Mouse (Mus musculus) neural tube, embryonic 12.5 days (tissue): ENCODE data around the gene Tnfrsf13b. TPM values are rescaled to one million over a fixed set of nuclear protein-coding genes. Genes with fewer than 3 reads are reported as not detected.

ENCODE experiments used
- ATAC-seq: fragments of 200-750 bp; cut with Nextera tagmentation; 2 replicates; pipeline ENCODE4 v1.8.0; 2017; ENCODE audit warnings: low read depth, mild to moderate bottlenecking, moderate TSS enrichment, moderate library complexity; ENCODE audit not compliant: low FRiP score
- H3K27ac ChIP-seq: fragments of 300-500 bp; sonication (generic); 2 replicates; pipeline ENCODE4 v1.5.1; 2016
- H3K27me3 ChIP-seq: fragments of 300-500 bp; sonication (generic); replicated peaks from 2 replicates; pipeline ENCODE4 v1.6.1; 2016; ENCODE audit warnings: mild to moderate bottlenecking
- H3K36me3 ChIP-seq: fragments of 300-500 bp; sonication (generic); 2 replicates; pipeline ENCODE4 v1.6.1; 2016; ENCODE audit warnings: mild to moderate bottlenecking
- H3K4me1 ChIP-seq: fragments of 300-500 bp; sonication (generic); 2 replicates; pipeline ENCODE4 v1.6.1; 2016
- H3K4me2 ChIP-seq: fragments of 300-500 bp; sonication (generic); replicated peaks from 2 replicates; pipeline ENCODE4 v1.6.1; 2016; ENCODE audit warnings: mild to moderate bottlenecking
- H3K4me3 ChIP-seq: fragments of 300-500 bp; sonication (generic); 2 replicates; pipeline ENCODE4 v1.5.1; 2016
- H3K9ac ChIP-seq: fragments of 300-500 bp; sonication (generic); 2 replicates; pipeline ENCODE4 v1.6.1; 2016; ENCODE audit warnings: mild to moderate bottlenecking
- H3K9me3 ChIP-seq: fragments of 300-500 bp; sonication (generic); 2 replicates; pipeline ENCODE4 v1.6.1; 2016; ENCODE audit warnings: mild to moderate bottlenecking
- WGBS: fragments of 180-500 bp; shearing (Covaris S2); methylation state at CpG from one replicate; pipeline ENCODE4 v1.1.7; 2016; 5-methylcytosine and 5-hydroxymethylcytosine counted together
- polyA plus RNA-seq: library from polyadenylated mRNA; unstranded; fragments of >200 nt; fragmentation: Nextera tagmentation; extraction: Ambion mirVana; gene quantifications from 2 replicates; pipeline ENCODE4 v1.2.1, GENCODE M21; 2016

Tnfrsf13b gene
- 1.2 TPM in 2 replicates for polyA plus RNA-seq

DNA sequence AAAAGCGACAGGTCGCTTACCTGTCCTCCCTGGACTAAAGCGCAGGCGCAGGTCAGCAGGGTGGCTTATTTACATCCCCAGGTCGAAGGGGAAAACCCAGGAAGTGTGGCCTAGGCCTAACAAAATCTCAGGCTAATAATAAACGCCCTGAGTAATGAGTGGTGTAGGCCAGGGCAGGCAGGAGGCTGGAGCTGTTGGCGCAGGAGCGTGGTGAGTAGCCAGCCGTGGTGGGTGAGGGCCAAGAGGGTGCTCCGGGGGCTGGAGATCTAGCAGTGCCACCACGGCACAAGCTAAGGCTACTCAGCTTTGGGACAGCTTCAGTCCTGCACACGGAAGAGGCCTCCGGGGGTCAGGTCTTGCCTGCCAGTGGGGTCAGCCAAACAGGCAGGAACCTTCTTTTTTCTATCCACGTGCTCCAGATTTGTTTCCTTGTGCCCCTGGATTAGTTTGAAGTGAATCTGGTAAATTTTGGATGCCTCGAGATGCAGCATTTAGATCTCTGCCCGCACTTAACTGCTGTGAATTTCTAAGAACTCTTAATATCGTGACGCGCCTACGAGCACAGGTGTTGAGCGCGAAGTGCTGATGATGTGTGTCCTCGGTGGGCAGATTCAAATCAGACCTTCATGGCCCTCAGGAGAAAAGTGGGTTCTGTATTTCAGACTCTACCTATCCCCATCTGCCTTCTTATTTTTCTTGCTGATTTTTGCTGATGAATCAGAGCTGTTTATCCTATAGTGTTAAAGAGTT lies at the start of gene Tnfrsf13b:
Gene Tnfrsf13b, plus strand, starts transcription at position 150 of the 750 bp plus-strand sequence.
- no peaks in the 10 kb centered on the region for H3K9me3 ChIP-seq
- ATAC-seq = no peak
- 88% methylated on average over 23 of the region's 23 CpGs for WGBS
- no peaks in the 10 kb centered on the region for H3K36me3 ChIP-seq
- no peak within 1 kb of the TSS for H3K27ac ChIP-seq
- H3K27me3 ChIP-seq = no peaks in the 10 kb centered on the region
- H3K4me1 ChIP-seq = no peaks in the 10 kb centered on the region
- no peak within 1 kb of the TSS for H3K4me2 ChIP-seq
- H3K9ac ChIP-seq = no peak within 1 kb of the TSS
- H3K4me3 ChIP-seq = no peak within 1 kb of the TSS

DNA sequence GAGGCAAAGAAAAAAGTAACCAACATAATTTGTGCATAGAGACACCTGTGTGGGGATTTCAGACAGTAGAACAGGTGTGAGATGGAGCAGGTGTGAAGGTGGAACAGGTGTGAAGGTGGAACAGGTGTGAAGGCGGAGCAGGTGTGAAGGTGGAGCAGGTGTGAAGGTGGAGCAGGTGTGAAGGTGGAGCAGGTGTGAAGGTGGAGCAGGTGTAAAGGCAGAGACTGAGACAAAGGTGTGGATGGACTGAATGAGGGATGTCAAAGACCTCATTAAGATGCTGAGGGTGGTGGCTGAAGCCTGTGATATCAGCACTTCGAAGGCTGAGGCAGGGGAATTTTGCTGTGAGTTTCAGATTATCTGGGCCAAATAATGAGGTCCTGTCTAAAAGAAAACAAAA lies 44.9 kb upstream of the Tnfrsf13b start:
- H3K36me3 ChIP-seq = no peaks in the 10 kb centered on the region
- no peaks in the 10 kb centered on the region for H3K4me1 ChIP-seq
- H3K9me3 ChIP-seq = no peaks in the 10 kb centered on the region
- WGBS = 91% methylated on average over 2 of the region's 2 CpGs
- no peaks in the 10 kb centered on the region for H3K27me3 ChIP-seq
- H3K4me3 ChIP-seq = no peak overlapping the region
- H3K9ac ChIP-seq = no peak overlapping the region
- H3K27ac ChIP-seq = no peak overlapping the region
- no peak for ATAC-seq
- H3K4me2 ChIP-seq = no peak overlapping the region

DNA sequence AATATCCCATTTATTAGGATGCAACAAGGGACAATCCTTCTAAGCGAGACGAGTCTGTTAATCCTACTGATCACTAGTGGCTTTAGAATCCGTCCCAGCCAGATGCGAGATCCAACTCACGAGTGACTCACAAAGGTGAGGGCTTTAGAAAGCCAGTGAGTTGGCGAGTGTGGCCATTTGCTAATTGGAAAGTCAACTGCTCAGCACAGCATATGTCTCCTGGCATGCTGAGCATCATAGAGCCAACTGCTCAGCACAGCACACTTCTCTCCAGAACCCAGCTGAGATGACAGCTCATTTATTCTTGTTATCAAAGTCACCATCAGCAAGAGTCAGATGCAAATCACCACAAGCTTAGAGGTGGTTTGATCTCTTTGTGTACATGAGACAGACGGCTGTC lies 36.4 kb upstream of the Tnfrsf13b start:
- Histone ChIP-seq H3K4me1 (no peaks in the 10 kb centered on the region), H3K27ac (no peak overlapping the region), H3K4me2 (no peak overlapping the region), H3K27me3 (no peaks in the 10 kb centered on the region), H3K4me3 (no peak overlapping the region), H3K9ac (no peak overlapping the region), H3K9me3 (no peaks in the 10 kb centered on the region), H3K36me3 (no peaks in the 10 kb centered on the region)
- 80% methylated on average over 7 of the region's 7 CpGs for WGBS
- no peak for ATAC-seq

DNA sequence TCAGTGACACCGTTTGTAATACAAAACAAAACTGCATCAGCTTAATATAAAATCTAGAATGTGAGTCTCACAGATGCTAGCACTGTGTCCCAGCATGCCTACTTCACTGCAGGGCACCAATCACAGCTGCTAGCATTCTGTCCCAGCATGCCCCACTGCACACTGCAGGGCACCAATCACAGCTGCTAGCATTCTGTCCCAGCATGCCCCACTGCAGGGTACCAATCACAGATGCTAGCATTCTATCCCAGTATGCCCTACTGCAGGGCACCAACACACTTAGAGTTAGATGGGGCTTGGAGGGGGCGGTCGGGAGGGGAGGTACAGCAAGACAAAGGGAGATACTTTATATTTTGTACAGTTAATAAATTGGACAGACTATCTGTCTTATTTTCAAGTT lies 35.4 kb upstream of the Tnfrsf13b start:
- H3K27ac ChIP-seq = no peak overlapping the region
- no peak overlapping the region for H3K4me2 ChIP-seq
- no peak overlapping the region for H3K4me3 ChIP-seq
- no peaks in the 10 kb centered on the region for H3K27me3 ChIP-seq
- no peaks in the 10 kb centered on the region for H3K9me3 ChIP-seq
- WGBS = 75% methylated on average over 3 of the region's 3 CpGs
- H3K36me3 ChIP-seq = no peaks in the 10 kb centered on the region
- peak; percentile 21; the same call in 1 of the 2 replicates for ATAC-seq
- H3K9ac ChIP-seq = no peak overlapping the region
- no peaks in the 10 kb centered on the region for H3K4me1 ChIP-seq

DNA sequence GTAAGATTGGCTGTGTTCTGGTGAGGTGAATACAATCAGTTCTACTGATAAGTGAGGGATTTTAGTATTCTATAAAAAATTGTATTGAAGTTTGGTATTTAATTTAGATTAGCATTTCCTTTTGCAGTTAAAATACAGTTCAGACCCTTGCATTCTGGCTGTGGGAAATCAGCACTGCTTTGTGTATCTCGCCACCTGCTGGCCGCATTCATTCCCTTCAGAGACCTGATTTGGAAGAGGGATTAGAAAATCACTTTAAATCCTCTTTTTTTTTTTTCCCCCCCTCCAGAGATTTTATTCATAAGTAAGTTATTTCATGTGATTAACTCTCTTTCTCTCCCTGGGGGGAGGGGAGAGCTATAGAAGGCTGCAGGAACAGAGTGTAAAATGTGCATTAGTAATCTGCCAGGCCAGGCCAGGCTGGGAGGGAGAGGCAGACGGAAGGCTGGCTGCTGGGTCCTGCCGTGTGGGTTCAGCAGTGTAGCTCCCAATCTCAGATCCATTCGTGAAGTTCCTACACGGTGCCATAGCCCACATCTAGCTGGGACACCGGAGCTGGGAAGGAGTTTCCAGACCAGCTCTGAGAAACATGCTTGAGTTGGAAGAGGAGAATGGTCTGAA lies 34.8 kb upstream of the Tnfrsf13b start:
- WGBS = 24% methylated on average over 7 of the region's 7 CpGs
- no peak overlapping the region for H3K4me2 ChIP-seq
- no peaks in the 10 kb centered on the region for H3K36me3 ChIP-seq
- H3K27me3 ChIP-seq = no peaks in the 10 kb centered on the region
- H3K9ac ChIP-seq = no peak overlapping the region
- no peak for ATAC-seq
- no peaks in the 10 kb centered on the region for H3K9me3 ChIP-seq
- H3K4me3 ChIP-seq = no peak overlapping the region
- no peak overlapping the region for H3K27ac ChIP-seq
- H3K4me1 ChIP-seq = no peaks in the 10 kb centered on the region

DNA sequence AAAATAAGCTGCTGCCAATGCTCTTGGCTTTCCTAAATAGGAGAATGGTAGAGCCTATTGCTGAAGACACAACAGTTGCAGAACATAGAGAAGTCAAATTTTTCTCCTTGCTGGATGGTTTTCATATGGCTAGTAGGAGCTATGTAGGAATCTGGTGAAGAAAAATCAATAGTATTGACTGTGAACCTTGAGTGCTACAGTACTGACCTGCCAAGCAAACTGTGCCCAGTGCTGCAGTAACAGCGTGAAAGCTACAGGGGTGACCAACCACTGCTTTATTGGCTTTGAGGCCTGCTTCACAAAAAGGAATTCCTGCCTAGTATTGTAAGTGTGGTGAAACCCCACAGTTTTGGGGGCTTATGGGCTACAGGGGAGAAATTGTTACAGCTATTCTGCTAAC lies 28.5 kb upstream of the Tnfrsf13b start:
- Histone ChIP-seq H3K27ac (no peak overlapping the region), H3K4me2 (no peak overlapping the region), H3K27me3 (no peaks in the 10 kb centered on the region), H3K9me3 (no peaks in the 10 kb centered on the region), H3K9ac (no peak overlapping the region), H3K36me3 (no peaks in the 10 kb centered on the region), H3K4me3 (no peak overlapping the region), H3K4me1 (peaks cover 3% of the 10 kb centered on the region; the same call in 1 of the 2 replicates)
- 48% methylated on average over 1 of the region's 1 CpGs for WGBS
- no peak for ATAC-seq

DNA sequence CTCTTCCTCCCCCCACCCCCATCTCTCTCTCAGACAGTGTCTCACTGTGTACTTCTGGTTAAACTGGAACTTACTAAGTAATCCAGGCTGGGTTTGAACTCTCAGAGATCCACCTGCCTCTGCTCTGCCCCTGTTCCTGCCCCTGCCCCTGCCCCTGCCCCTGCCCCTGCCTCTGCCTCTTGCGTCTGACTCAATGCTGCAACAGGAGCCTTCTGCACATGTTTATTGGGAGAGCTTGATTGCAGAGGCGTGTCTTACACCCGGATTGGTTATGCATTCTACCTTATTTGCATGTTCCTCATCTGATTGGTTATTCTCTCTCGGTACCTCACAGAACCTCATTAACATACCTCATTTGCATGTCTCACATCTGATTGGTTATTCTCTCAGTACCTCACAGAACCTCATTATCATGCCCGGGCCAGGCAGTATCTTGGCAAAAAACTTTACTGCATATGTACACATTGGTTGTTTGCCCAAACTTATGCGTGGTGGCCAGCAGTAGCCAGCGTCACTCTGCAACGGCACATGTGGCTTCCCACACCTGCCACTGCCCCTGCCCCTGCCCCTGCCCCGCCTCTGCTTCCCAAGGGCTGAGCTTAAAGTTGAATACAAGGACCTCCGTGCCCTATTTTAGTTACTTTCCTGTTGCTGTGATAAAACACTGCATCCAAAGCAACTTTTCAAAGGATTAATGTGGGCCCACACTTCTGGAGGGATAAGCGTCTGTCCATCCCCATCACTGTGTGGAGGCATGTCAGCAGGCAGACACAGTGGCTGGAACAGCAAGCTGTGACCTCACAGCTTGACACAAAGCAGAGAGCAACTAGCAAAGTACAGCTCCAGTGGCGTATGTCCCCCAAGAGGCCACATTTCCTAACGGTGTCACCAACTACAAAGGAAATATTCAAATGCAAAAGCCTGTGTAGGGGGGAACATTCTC lies 23.9 kb upstream of the Tnfrsf13b start:
- Histone ChIP-seq H3K27me3 (no peaks in the 10 kb centered on the region), H3K4me3 (no peak overlapping the region), H3K27ac (no peak overlapping the region), H3K9ac (no peak overlapping the region), H3K4me1 (peaks cover 3% of the 10 kb centered on the region; the same call in 1 of the 2 replicates), H3K36me3 (no peaks in the 10 kb centered on the region), H3K9me3 (no peaks in the 10 kb centered on the region), H3K4me2 (no peak overlapping the region)
- WGBS = 62% methylated on average over 13 of the region's 13 CpGs
- no peak for ATAC-seq

DNA sequence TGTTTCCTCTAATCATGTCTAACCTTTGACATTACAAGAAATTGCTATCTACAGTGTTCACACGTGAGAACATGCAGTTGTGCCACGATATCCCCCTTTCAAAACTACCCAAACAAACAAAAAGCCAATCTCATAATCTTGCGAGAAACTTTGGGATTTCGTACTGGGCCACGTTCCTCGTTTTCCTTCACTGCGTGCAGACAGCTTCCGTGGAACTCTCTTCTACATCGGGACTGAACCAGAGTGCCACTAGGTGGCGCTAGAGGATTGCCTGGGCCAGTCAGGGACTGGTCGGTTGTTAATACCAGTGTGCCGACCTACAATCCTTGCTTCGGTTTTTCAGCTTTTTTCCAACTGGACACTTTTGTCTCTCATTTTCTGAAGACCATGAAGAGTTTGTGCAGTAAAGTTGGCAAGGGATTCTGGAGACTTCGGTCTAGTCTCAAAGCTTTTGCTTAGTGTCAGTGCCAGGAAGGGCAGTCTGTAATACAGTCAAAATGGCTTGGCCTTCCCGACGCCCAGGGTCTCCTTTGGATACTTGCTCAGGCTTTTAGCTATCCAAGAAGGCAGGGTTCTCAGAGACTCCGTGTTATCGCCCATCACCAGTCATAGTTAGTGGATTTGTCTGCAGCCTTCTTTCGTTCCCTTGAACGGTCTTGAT lies 22.2 kb upstream of the Tnfrsf13b start:
- peaks cover 3% of the 10 kb centered on the region; the same call in 1 of the 2 replicates for H3K4me1 ChIP-seq
- H3K27ac ChIP-seq = no peak overlapping the region
- no peaks in the 10 kb centered on the region for H3K36me3 ChIP-seq
- H3K27me3 ChIP-seq = no peaks in the 10 kb centered on the region
- WGBS = 18% methylated on average over 20 of the region's 20 CpGs
- 0 out of 2 replicates have a peak overlapping the region, but pooled peaks have one; percentile 1 for H3K4me2 ChIP-seq
- ATAC-seq = peak; percentile 82; the same call in 1 of the 2 replicates
- no peak overlapping the region for H3K4me3 ChIP-seq
- no peaks in the 10 kb centered on the region for H3K9me3 ChIP-seq
- H3K9ac ChIP-seq = no peak overlapping the region

GRCm38 (mm10) chr11:61108911-61109361 lies 17.6 kb upstream of the Tnfrsf13b start:
- no peak overlapping the region for H3K9ac ChIP-seq
- no peaks in the 10 kb centered on the region for H3K9me3 ChIP-seq
- no peak for ATAC-seq
- no peak overlapping the region for H3K27ac ChIP-seq
- WGBS = 89% methylated on average over 12 of the region's 12 CpGs
- no peak overlapping the region for H3K4me3 ChIP-seq
- H3K36me3 ChIP-seq = no peaks in the 10 kb centered on the region
- H3K4me2 ChIP-seq = no peak overlapping the region
- H3K4me1 ChIP-seq = no peaks in the 10 kb centered on the region
- no peaks in the 10 kb centered on the region for H3K27me3 ChIP-seq

DNA sequence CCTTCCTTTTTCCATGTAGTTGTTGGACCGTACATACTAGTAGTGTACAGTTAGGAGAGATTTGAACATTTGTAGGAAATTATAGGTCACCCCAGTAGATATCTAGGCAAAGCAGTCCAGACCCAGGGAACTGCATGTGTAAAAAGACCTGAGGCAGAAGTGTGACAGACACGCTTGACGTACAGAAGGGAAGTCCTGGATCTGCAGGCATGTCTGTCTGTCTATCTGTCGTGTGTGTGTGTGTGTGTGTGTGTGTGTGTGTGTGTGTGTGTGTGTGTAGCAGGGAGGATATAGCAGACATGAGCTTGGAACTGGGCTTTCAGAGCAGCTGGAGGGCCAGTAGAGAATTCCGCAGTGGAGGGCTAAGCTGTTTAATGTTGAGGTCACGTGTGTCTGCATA lies 16.8 kb upstream of the Tnfrsf13b start:
- WGBS = 78% methylated on average over 6 of the region's 6 CpGs
- no peak overlapping the region for H3K4me2 ChIP-seq
- H3K27me3 ChIP-seq = no peaks in the 10 kb centered on the region
- no peaks in the 10 kb centered on the region for H3K4me1 ChIP-seq
- no peak overlapping the region for H3K4me3 ChIP-seq
- no peak overlapping the region for H3K9ac ChIP-seq
- no peak overlapping the region for H3K27ac ChIP-seq
- H3K36me3 ChIP-seq = no peaks in the 10 kb centered on the region
- ATAC-seq = no peak
- H3K9me3 ChIP-seq = no peaks in the 10 kb centered on the region

- H3K27ac ChIP-seq = no peak overlapping the region
- H3K4me3 ChIP-seq = no peak overlapping the region
- no peaks in the 10 kb centered on the region for H3K36me3 ChIP-seq
- no peak overlapping the region for H3K9ac ChIP-seq
- 83% methylated on average over 10 of the region's 10 CpGs for WGBS
- no peaks in the 10 kb centered on the region for H3K27me3 ChIP-seq
- no peaks in the 10 kb centered on the region for H3K4me1 ChIP-seq
- H3K9me3 ChIP-seq = no peaks in the 10 kb centered on the region
- ATAC-seq = no peak
- no peak overlapping the region for H3K4me2 ChIP-seq
These were observed 16.4 kb upstream of the Tnfrsf13b start for GRCm38 (mm10) chr11:61110113-61110512.
